Mouse (Mus musculus) activated CD4-positive, CD25-positive, alpha-beta regulatory T cell (primary cell): ENCODE measurements around the gene Adamtsl5. TPM values are rescaled to one million over a fixed set of nuclear protein-coding genes. Genes with fewer than 3 reads are reported as not detected.

Experiments used
- polyA plus RNA-seq, 2 experiments: library from polyadenylated mRNA; unstranded; fragments of 100-300 nt; shearing (Covaris generic); gene quantifications; one replicate each; pipeline ENCODE4 v1.2.1; 2017

The Adamtsl5 gene
- not detected for polyA plus RNA-seq

GRCm38 (mm10) chr10:80348244-80348781 is at the start of gene Adamtsl5:
TSS of gene Adamtsl5 (minus strand) at chr10:80348412.

GRCm38 (mm10) chr10:80387522-80387959 is 39.3 kb upstream of the Adamtsl5 start, which contains the start of gene Mex3d:
TSS of gene Mex3d (minus strand) at chr10:80387659.

GRCm38 (mm10) chr10:80356001-80356682 is 7.9 kb upstream of the Adamtsl5 start, which contains the start of gene Plk5:
TSS of gene Plk5 (plus strand) at chr10:80356459.

GRCm38 (mm10) chr10:80329273-80330081 is 18.7 kb downstream of the Adamtsl5 start, which contains the start of the genes Pcsk4 and Reep6:
TSS of gene Pcsk4 (minus strand) at chr10:80329498.
TSS of gene Reep6 (plus strand) at chr10:80329953.

GRCm38 (mm10) chr10:80320340-80320760 is 27.9 kb downstream of the Adamtsl5 start, which contains the start of gene 2310011J03Rik:
TSS of gene 2310011J03Rik (minus strand) at chr10:80320537.

GRCm38 (mm10) chr10:80295618-80296425 is 52.4 kb downstream of the Adamtsl5 start, which contains the start of gene Apc2:
TSS of gene Apc2 (plus strand) at chr10:80295977.

GRCm38 (mm10) chr10:80292251-80293146 is 55.7 kb downstream of the Adamtsl5 start, which contains the start of gene Rps15:
TSS of gene Rps15 (plus strand) at chr10:80292453.

Other genes starting within 250 kb of the Adamtsl5 start
- 10 to 100 TPM; 34.5 to 48.9 TPM for gene Sbno2, start 242.8 kb downstream of the Adamtsl5 start, polyA plus RNA-seq
- gene Stk11, start 232.6 kb downstream of the Adamtsl5 start, polyA plus RNA-seq = 10 to 100 TPM; 32.3 to 56.4 TPM
- gene Atp5d, start 209.8 kb downstream of the Adamtsl5 start, polyA plus RNA-seq = 100 to 1,000 TPM; 430 to 441 TPM
- gene Cbarp, start 207.6 kb downstream of the Adamtsl5 start, polyA plus RNA-seq = 1 to 10 TPM; 1.8 to 1.9 TPM
- gene Midn, start 200.1 kb downstream of the Adamtsl5 start, polyA plus RNA-seq = 1 to 10 TPM; 3.1 to 8.5 TPM
- 100 to 1,000 TPM; 134 to 324 TPM for gene Cirbp, start 182.4 kb downstream of the Adamtsl5 start, polyA plus RNA-seq
- 10 to 100 TPM; 19.3 to 25.7 TPM for gene 1600002K03Rik, start 175.5 kb downstream of the Adamtsl5 start, polyA plus RNA-seq
- not detected for gene Efna2, start 168.9 kb downstream of the Adamtsl5 start, polyA plus RNA-seq
- 10 to 100 TPM; 70.6 to 76.2 TPM for gene Mum1, start 122.0 kb downstream of the Adamtsl5 start, polyA plus RNA-seq
- gene Ndufs7, start 99.3 kb downstream of the Adamtsl5 start, polyA plus RNA-seq = 100 to 1,000 TPM; 209 to 294 TPM
- 1 to 10 TPM in 1 of 2 experiments, under 1 TPM in 1; 0.42 to 1.2 TPM for gene Gamt, start 87.4 kb downstream of the Adamtsl5 start, polyA plus RNA-seq
- gene Dazap1, start 86.9 kb downstream of the Adamtsl5 start, polyA plus RNA-seq = 10 to 100 TPM; 76.9 to 90.0 TPM
- gene Rps15, start 56.0 kb downstream of the Adamtsl5 start, polyA plus RNA-seq = 1,000 to 10,000 TPM in 1 of 2 experiments, 100 to 1,000 TPM in 1; 654 to 1,041 TPM
- gene Apc2, start 52.4 kb downstream of the Adamtsl5 start, polyA plus RNA-seq = under 1 TPM; 0.04 to 0.35 TPM
- gene 2310011J03Rik, start 27.9 kb downstream of the Adamtsl5 start, polyA plus RNA-seq = 10 to 100 TPM; 78.4 to 84.3 TPM
- 10 to 100 TPM; 11.4 to 20.0 TPM for gene Pcsk4, start 18.9 kb downstream of the Adamtsl5 start, polyA plus RNA-seq
- under 1 TPM; 0.31 to 0.75 TPM for gene Reep6, start 18.5 kb downstream of the Adamtsl5 start, polyA plus RNA-seq
- gene Plk5, start 8.0 kb upstream of the Adamtsl5 start, polyA plus RNA-seq = not detected
- 1 to 10 TPM; 3.3 to 4.1 TPM for gene Mex3d, start 39.2 kb upstream of the Adamtsl5 start, polyA plus RNA-seq
- 100 to 1,000 TPM; 134 to 152 TPM for gene Mbd3, start 51.1 kb upstream of the Adamtsl5 start, polyA plus RNA-seq
- 100 to 1,000 TPM; 265 TPM for gene Uqcr11, start 58.4 kb upstream of the Adamtsl5 start, polyA plus RNA-seq
- gene Tcf3, start 85.2 kb upstream of the Adamtsl5 start, polyA plus RNA-seq = 100 to 1,000 TPM; 101 to 107 TPM
- gene Onecut3, start 146.4 kb upstream of the Adamtsl5 start, polyA plus RNA-seq = under 1 TPM; 0.06 to 0.12 TPM
- under 1 TPM in 1 of 2 experiments, not detected in 1; 0.04 TPM for gene Atp8b3, start 190.7 kb upstream of the Adamtsl5 start, polyA plus RNA-seq
- 10 to 100 TPM; 36.5 to 38.7 TPM for gene Rexo1, start 213.1 kb upstream of the Adamtsl5 start, polyA plus RNA-seq
- 10 to 100 TPM in 1 of 2 experiments, 1 to 10 TPM in 1; 7.3 to 11.4 TPM for gene Klf16, start 228.9 kb upstream of the Adamtsl5 start, polyA plus RNA-seq
- gene Abhd17a, start 241.9 kb upstream of the Adamtsl5 start, polyA plus RNA-seq = 100 to 1,000 TPM; 169 to 195 TPM